Mouse (Mus musculus): Measurements from ENCODE around the gene Aars2. TPM values are rescaled to one million over a fixed set of nuclear protein-coding genes. Genes with fewer than 3 reads are reported as not detected.

The Aars2 gene
- polyA plus RNA-seq (2012) = 39.1 and 48.9 TPM in 2 replicates

GRCm38 (mm10) chr17:45506700-45507189 is at the start of gene Aars2:
TSS of gene Aars2 (plus strand) at chr17:45506841.

GRCm38 (mm10) chr17:45474669-45475465 is 31.8 kb upstream of the Aars2 start, which contains the start of gene Spats1:
TSS of gene Spats1 (minus strand) at chr17:45475415.

GRCm38 (mm10) chr17:45523263-45523662 is 16.6 kb downstream of the Aars2 start, which contains the start of gene Tcte1:
TSS of gene Tcte1 (plus strand) at chr17:45523434.

GRCm38 (mm10) chr17:45549617-45550181 is 43.1 kb downstream of the Aars2 start, which contains the start of gene Tmem151b:
TSS of gene Tmem151b (minus strand) at chr17:45549677.

GRCm38 (mm10) chr17:45555452-45556106 is 48.9 kb downstream of the Aars2 start, which contains the start of gene Nfkbie:
TSS of gene Nfkbie (plus strand) at chr17:45555703.

GRCm38 (mm10) chr17:45563655-45564530 is 57.3 kb downstream of the Aars2 start, which contains the start of gene Slc35b2:
TSS of gene Slc35b2 (plus strand) at chr17:45563874.

Other genes starting within 250 kb of the Aars2 start
- gene Cdc5l, start 73.1 kb upstream of the Aars2 start, polyA plus RNA-seq (2012) = 7.4 and 8.3 TPM in 2 replicates
- 0.03 TPM in 1 of 2 replicates, not detected in the other for gene Spats1, start 31.4 kb upstream of the Aars2 start, polyA plus RNA-seq (2012)
- gene Tcte1, start 16.6 kb downstream of the Aars2 start, polyA plus RNA-seq (2012) = 0.06 TPM in 1 of 2 replicates, not detected in the other
- gene Tmem151b, start 42.8 kb downstream of the Aars2 start, polyA plus RNA-seq (2012) = 0.26 and 0.31 TPM in 2 replicates
- 33.6 and 42.7 TPM in 2 replicates for gene Nfkbie, start 48.9 kb downstream of the Aars2 start, polyA plus RNA-seq (2012)
- gene Slc35b2, start 57.0 kb downstream of the Aars2 start, polyA plus RNA-seq (2012) = 38.8 and 39.1 TPM in 2 replicates
- gene Hsp90ab1, start 66.4 kb downstream of the Aars2 start, polyA plus RNA-seq (2012) = 757 and 930 TPM in 2 replicates
- gene Slc29a1, start 92.8 kb downstream of the Aars2 start, polyA plus RNA-seq (2012) = 165 and 204 TPM in 2 replicates
- gene Mymx, start 95.3 kb downstream of the Aars2 start, polyA plus RNA-seq (2012) = not detected in 2 replicates
- gene Capn11, start 152.5 kb downstream of the Aars2 start, polyA plus RNA-seq (2012) = 0.12 and 0.22 TPM in 2 replicates
- 183 and 201 TPM in 2 replicates for gene Mrpl14, start 179.5 kb downstream of the Aars2 start, polyA plus RNA-seq (2012)
- 15.8 and 22.0 TPM in 2 replicates for gene Tmem63b, start 180.1 kb downstream of the Aars2 start, polyA plus RNA-seq (2012)
- gene 1600014C23Rik, start 227.0 kb downstream of the Aars2 start, polyA plus RNA-seq (2012) = not detected in 2 replicates